Mouse (Mus musculus) urinary bladder, adult 2 months (tissue): ENCODE measurements around the gene Lsamp. TPM values are rescaled to one million over a fixed set of nuclear protein-coding genes. Genes with fewer than 3 reads are reported as not detected.

ENCODE experiments used
- DNase-seq: peaks from one replicate; pipeline ENCODE4 v3.0.0; 2022; ENCODE audit warnings: low spot score
- polyA plus RNA-seq: library from polyadenylated mRNA; depleted of rRNA; stranded (reverse); fragments of >200 nt; gene quantifications from 2 replicates; pipeline ENCODE4 v1.2.3, GENCODE M21; 2012

The Lsamp gene
- polyA plus RNA-seq, 1 experiment: 4.7 TPM

- no peak for DNase-seq
These were observed 1567.0 kb downstream of the Lsamp start for GRCm38 (mm10) chr16:41551164-41551563.

DNA sequence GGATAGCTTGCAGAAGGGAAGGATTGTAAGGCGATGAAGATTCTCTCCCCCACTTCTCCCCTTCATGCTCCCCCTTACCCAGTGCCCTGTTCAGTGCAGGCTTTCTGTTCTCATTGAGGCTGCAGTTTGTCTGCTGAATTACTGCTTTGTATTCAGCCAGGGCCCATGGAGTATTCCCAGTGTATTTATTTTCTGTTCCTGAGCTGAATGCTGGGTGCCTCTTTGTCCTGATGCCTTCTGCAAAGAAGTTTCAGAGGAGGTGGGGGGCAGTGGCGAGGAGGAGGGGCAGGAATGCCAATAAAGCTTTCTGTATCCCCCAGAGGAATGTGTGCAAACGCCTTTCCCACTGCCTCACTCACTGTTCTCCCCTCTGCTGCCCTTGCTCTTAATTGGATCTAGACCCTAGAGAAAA, 1567.7 kb downstream of the Lsamp start:
- DNase-seq: no peak

DNA sequence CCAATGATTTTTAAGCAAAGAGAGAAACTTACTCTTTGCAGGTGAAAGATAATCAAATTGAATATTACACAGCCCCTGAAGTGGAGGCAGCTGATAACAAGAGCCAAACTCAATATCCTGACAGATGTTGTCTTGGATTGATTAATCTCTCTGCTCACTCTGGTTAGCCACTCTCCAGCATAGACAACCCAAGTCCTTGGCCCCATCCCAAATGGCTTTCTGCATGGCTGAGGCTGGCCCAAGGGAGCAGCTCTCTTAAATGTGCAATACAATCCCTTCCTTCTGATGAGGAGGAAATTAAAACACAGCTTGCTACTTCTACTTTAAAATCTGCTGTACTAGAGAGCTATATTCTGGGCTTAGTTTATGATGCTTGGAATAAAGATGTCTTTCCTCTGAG, 1572.9 kb downstream of the Lsamp start:
- DNase-seq: no peak

- DNase-seq: no peak
These were observed 1581.1 kb downstream of the Lsamp start for GRCm38 (mm10) chr16:41565233-41565632.

GRCm38 (mm10) chr16:41588675-41589301, 1604.6 kb downstream of the Lsamp start:
- no peak for DNase-seq

DNA sequence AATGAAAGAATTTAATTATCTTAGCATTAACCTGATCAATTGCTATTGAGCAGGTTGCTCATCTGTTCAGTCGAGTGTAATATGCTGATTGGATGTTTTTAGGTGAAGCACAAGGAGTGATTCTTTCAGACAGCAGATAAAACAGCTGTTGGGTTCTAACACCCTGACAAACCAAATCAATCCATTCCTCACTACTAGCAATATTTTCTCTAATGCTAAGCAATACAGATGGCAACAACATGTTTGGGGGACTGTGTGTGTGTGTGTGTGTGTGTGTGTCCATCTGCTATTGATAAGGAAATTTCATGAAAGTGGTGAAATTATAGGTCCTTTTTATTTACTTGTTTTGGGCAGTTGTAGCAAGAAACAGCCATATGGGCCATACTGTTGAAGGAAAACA, 1628.1 kb downstream of the Lsamp start:
- DNase-seq: no peak

- DNase-seq: no peak
These were observed 1639.7 kb downstream of the Lsamp start for GRCm38 (mm10) chr16:41623871-41624270.

DNA sequence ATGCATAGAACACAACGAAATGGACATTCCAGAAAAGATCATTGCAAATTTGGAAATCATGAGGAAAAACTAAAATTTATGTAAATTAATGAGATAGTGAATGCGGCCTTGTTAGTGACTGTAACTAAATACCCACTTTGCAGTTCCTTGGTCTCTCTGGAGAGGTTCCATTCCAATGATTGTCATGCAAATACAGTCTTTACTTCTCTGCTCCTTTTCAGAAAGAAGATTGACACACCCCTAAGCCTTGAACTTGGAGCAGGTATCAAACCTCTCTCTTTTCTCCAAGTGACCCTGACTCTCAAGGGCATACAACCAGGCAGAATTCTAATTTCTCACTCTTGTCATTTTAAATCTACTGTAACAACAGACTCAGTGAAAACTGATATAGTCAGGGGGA, 1649.7 kb downstream of the Lsamp start:
- no peak for DNase-seq

GRCm38 (mm10) chr16:41640876-41641275, 1656.7 kb downstream of the Lsamp start:
- no peak for DNase-seq

- no peak for DNase-seq
These were observed 1669.1 kb downstream of the Lsamp start for GRCm38 (mm10) chr16:41653261-41653660.

GRCm38 (mm10) chr16:41674316-41675038, 1690.3 kb downstream of the Lsamp start:
- no peak for DNase-seq

DNA sequence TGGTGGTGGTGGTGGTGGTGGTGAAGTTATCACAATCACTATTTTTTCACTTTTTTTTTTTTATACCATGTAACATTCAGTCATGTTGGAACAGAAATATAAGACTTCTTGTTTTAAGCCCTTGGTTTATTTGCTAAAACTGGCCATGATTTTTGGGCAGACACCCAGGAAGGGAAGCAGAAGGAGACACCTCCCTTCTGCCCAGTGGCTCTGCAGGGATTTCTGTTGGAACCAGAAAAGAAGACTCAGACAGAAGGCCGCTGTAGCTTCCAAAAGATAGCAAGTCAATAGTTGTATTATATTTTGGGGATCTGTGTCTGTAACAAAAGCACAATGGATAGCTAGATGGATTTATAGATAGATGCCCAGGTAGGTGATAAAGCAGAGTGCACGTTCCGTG, 1691.6 kb downstream of the Lsamp start:
- no peak for DNase-seq

DNA sequence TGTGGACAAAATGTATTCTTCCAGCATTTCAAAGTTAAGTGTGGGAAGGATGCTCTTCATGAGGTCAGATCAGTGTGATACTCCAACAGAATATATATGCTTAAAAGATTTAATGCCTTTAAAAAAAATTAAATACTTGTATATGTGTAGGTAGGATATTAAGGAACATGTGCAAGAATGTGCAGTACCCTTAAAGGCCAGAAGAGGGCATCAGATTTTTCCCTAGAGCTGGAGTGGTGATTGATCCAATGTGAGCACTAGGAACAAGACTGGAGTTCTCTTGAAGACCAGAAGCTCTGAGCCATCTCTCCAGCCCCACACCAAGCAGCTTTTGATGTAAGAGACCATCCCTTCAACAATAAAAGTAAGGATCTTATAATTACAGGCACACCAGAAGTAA, 1708.3 kb downstream of the Lsamp start:
- DNase-seq: no peak

DNA sequence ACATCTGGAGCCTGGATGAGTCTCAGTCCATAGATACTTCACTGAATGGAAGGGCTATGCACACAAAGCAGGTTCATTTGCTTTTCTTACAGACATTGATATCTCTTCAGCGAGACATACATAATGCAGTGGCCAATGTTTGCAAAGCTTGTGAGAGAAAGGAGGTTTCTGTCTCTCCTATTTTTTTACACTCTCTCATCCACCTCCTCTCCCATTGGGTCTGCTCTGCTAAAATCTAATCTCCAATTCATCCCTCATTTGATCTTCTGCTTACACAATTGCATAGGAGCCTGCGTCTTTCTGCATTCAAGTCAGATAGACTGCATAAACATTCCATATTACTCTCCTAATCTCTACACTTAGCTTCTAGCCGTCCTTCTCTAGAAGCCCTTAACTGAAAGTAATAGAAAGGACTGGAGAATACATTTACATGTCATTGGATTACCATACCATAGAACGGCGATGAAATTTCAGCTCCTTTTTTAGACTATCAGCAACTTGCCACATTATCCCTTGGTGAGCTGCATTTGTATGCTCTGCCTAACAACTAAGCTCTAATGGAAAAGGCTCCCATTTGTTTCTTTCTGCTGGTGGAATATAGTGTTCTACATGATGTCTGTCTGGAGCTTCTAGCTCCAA, 1717.7 kb downstream of the Lsamp start:
- DNase-seq: no peak

DNA sequence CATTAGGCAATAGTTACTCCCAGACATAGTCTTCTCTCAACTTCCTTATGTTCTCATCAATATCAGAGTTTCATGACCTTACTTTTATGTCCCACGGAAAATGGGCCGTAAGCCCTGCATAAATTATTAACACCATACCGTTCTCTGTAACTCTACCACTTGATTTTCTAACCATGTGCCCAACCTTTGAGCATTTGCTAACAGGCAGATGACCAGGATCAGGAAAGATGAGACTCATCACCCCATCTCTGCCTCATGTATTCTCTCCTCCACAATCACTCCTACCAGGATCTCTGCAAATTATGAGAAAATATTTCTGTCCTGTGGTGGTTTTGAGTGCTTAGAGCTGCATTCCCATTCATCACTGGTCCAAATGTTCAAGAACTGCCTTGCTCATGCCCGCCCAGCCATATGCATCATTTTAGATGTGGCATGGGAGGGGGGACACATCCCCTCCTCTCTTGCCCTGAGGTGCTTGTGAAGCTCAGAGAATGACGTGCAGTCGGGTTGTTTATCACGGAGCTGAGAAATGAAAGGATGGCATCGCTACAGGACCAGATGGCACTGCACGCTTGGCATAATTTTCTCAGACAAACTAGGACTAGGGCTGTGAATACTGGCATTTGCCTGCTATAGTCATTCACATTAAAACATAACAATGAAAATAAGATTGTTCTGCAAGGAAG, 1744.9 kb downstream of the Lsamp start:
- DNase-seq: no peak

DNA sequence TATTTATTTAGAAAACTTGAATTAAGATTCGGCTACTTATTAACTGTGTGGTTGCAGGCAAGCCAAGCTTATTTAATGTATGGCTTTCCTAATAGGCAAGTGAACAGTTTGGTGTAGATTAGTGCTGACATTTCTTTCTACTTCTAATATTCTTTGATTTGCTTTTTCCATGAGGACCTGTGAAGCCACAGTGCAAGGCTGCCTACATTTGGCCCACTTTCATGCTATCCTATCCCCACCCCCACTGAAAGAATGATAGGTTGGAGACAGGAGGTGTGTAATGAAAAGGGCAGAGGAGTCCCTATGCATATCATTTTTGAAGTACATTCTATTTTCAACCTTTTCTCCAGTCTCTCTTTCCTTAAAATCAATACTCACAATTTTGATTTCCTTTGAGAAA, 1745.8 kb downstream of the Lsamp start:
- DNase-seq: no peak

DNA sequence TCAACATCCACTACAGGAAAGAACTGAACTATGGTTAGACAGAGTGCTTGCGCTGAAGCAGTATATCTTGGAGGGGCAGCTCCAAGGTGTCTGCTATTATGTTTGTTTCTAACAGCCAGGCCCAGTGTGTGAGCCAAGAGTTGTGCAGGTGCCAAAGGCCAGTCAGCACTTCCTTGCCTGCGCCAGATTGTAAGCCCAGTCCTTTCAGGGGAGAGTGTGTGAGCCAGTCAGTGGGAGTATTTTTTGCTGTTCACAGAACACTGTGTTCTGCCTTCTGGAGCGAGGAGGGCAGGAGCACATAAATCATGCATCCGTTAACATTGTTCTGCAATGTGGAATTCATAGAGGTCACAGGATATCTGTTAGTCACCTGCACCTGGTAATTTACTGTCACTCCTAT, 1760.9 kb downstream of the Lsamp start:
- no peak for DNase-seq

DNA sequence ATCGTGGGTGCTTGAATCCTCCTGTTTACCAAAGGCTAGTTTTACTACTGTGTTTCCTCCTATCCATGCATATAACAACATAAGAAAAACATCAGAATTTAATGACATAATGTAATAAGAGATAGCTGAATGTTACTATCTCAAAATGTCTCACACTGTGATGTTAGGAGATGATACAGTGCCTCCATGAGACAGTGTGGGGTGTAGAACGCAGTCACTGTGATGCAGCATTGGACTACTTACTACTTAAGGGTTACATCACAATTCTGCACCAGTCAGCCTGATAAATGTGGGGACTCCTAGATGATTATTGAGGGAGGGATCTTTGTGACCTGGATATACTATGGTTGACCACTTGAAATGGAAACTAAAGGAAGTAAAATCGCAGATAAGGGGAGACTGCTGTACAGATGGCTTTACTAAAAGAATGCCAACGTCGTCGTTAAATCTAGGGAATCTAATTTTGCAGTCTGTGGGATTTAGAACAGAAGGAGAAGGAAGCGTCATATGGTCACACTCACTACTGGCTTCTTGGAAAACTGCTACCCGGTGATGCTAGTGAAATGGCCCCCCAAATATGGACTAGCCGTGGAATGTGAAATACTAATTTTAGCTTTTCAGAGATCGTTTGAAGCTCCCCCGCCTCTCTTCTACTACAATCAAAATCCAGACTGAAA, 1762.2 kb downstream of the Lsamp start:
- DNase-seq: no peak

DNA sequence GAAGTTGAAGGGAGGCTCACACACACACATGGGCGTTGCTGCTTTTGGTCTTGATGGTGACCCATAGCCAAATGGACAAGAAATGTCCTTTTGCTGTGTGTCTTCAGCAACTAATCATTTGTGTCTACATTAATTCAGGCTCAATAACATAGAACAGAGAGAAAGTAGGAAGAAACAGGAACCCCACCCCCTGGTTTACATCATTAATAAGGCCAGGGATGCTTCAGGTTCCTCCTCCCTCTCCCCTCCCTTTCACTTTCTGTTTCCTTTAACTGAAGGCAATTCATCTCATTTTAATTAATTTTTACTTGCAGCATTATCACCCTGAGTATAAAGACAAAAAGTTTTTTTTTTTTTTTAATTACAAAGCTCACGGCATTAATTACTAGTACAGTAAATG, 1763.7 kb downstream of the Lsamp start:
- no peak for DNase-seq

DNA sequence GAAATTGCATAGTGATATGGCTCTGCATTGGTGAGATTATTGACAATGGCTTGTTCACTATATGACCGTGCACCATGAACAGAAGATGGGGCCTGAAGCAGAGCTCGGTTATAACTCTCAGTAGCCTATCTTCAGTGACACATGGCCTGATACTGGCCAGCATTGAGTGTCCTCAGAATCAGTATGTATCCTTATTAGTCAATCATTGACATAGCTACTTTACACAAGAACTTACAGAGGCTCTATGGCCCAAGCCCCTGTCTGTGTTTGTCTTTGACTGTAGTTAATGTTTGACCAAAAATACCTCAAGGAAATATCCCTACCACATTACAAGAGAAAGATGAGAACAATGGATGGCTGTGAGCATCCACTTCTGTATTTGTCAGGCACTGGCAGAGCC, 1764.6 kb downstream of the Lsamp start:
- DNase-seq: no peak

GRCm38 (mm10) chr16:41764285-41764684, 1780.1 kb downstream of the Lsamp start:
- no peak for DNase-seq
